Mouse (Mus musculus): ENCODE measurements around the gene Lypd5. TPM values are rescaled to one million over a fixed set of nuclear protein-coding genes. Genes with fewer than 3 reads are reported as not detected.

Gene Lypd5
- total and polyA plus RNA-seq, 3 experiments, result not detected

- Histone ChIP-seq H3K27ac (ENCODE audit: insufficient read depth, low read depth) (no peak overlapping the region), H3K4me1 (ENCODE audit: control insufficient read depth in 1 of 2, insufficient read depth in 2 of 2) (no peaks in the 10 kb centered on the region), H3K36me3 (replicated peaks in 1 of 2; ENCODE audit: control insufficient read depth in 1 of 2, insufficient read depth in 1 of 2, low read length in 1 of 2) (no peaks in the 10 kb centered on the region), H3K79me2 (replicated peaks; ENCODE audit: control insufficient read depth, extremely low read depth, insufficient read depth, poor library complexity, severe bottlenecking) (no peaks in the 10 kb centered on the region), H3K27me3 (replicated peaks) (peaks cover 30% of the 10 kb centered on the region), H3K4me3 (replicated peaks in 1 of 3; ENCODE audit: low read depth in 2 of 3, low read length in 2 of 3, poor library complexity in 1 of 3) (no peak overlapping the region), H3K4me2 (ENCODE audit: insufficient read depth, low read depth, poor library complexity, severe bottlenecking) (no peak overlapping the region), H3K9ac (ENCODE audit: insufficient read depth, low read depth) (no peak overlapping the region), H3K9me3 (replicated peaks; ENCODE audit: low read length) (peaks cover 17% of the 10 kb centered on the region)
- no peak for DNase-seq (ENCODE audit: extremely low read depth)
- TF ChIP-seq TCF12 (IDR thresholded peaks at IDR 0.05; ENCODE audit: low read depth, low read length), result no peak
- no peak for TF ChIP-seq ZMIZ1 (IDR thresholded peaks at IDR 0.05; ENCODE audit: low read depth, low read length)
- no peak for TF ChIP-seq ELF1 (IDR thresholded peaks at IDR 0.05; ENCODE audit: low read depth, low read length)
- TF ChIP-seq MAX (IDR thresholded peaks at IDR 0.05; ENCODE audit: low read length), result no peak
- TF ChIP-seq CHD1 (IDR thresholded peaks at IDR 0.05; ENCODE audit: low read depth, low read length), result no peak
- no peak for TF ChIP-seq USF2 (conservative IDR thresholded peaks at IDR 0.05; ENCODE audit: low read depth, low read length)
- TF ChIP-seq MXI1 (IDR thresholded peaks at IDR 0.05; ENCODE audit: low read depth, low read length), result no peak
- no peak for TF ChIP-seq PAX5 (IDR thresholded peaks at IDR 0.05; ENCODE audit: low read length)
- no peak for TF ChIP-seq UBTF (IDR thresholded peaks at IDR 0.05; ENCODE audit: low read depth, low read length)
- TF ChIP-seq SIN3A (IDR thresholded peaks at IDR 0.05; ENCODE audit: low read length), result no peak
- TF ChIP-seq RAD21 (IDR thresholded peaks at IDR 0.05; ENCODE audit: low read depth, low read length), result no peak
- TF ChIP-seq NELFE (IDR thresholded peaks at IDR 0.05; ENCODE audit: low read depth, low read length), result no peak
- no peak for TF ChIP-seq NRF1 (IDR thresholded peaks at IDR 0.05; ENCODE audit: low read depth, low read length)
- TF ChIP-seq ZC3H11A (IDR thresholded peaks at IDR 0.05; ENCODE audit: low read depth, low read length), result no peak
- TF ChIP-seq E2F4 (IDR thresholded peaks at IDR 0.05; ENCODE audit: insufficient replicate concordance, low read depth, low read length), result no peak
- TF ChIP-seq MYC (IDR thresholded peaks at IDR 0.05; ENCODE audit: low read depth, low read length), result no peak
- TF ChIP-seq TBP (conservative IDR thresholded peaks at IDR 0.05; ENCODE audit: low read depth, low read length), result no peak
- no peak for TF ChIP-seq HCFC1 (IDR thresholded peaks at IDR 0.05; ENCODE audit: low read depth, low read length)
- dilution Hi-C loops (cut with MboI; ENCODE audit: extremely low pct_ligation_motif_present, extremely low pct_unique_long_range_greater_than_20kb, low sequenced_read_pairs) (no loop called here), in situ Hi-C loops (cut with MboI; ENCODE audit: low pct_ligation_motif_present, low pct_unique_long_range_greater_than_20kb, low sequenced_read_pairs) (no loop called here)
Measured at GRCm38 (mm10) chr7:24322593-24322992, 26.4 kb upstream of the Lypd5 start.

- Histone ChIP-seq H3K79me2 (replicated peaks; ENCODE audit: control insufficient read depth, extremely low read depth, insufficient read depth, poor library complexity, severe bottlenecking) (no peaks in the 10 kb centered on the region), H3K4me1 (ENCODE audit: control insufficient read depth in 1 of 2, insufficient read depth in 2 of 2) (no peaks in the 10 kb centered on the region), H3K4me2 (ENCODE audit: insufficient read depth, low read depth, poor library complexity, severe bottlenecking) (no peak overlapping the region), H3K27me3 (replicated peaks) (peaks cover 53% of the 10 kb centered on the region), H3K4me3 (replicated peaks in 1 of 3; ENCODE audit: low read depth in 2 of 3, low read length in 2 of 3, poor library complexity in 1 of 3) (no peak overlapping the region), H3K36me3 (replicated peaks in 1 of 2; ENCODE audit: control insufficient read depth in 1 of 2, insufficient read depth in 1 of 2, low read length in 1 of 2) (no peaks in the 10 kb centered on the region), H3K9ac (ENCODE audit: insufficient read depth, low read depth) (no peak overlapping the region), H3K9me3 (replicated peaks; ENCODE audit: low read length) (peaks cover 17% of the 10 kb centered on the region), H3K27ac (ENCODE audit: insufficient read depth, low read depth) (no peak overlapping the region)
- in situ Hi-C loops (cut with MboI; ENCODE audit: low pct_ligation_motif_present, low pct_unique_long_range_greater_than_20kb, low sequenced_read_pairs) (no loop called here), dilution Hi-C loops (cut with MboI; ENCODE audit: extremely low pct_ligation_motif_present, extremely low pct_unique_long_range_greater_than_20kb, low sequenced_read_pairs) (no loop called here)
- DNase-seq (ENCODE audit: extremely low read depth), result no peak
- TF ChIP-seq POLR2AphosphoS2 (IDR thresholded peaks at IDR 0.05; ENCODE audit: low read depth, low read length) (no peak), USF1 (IDR thresholded peaks at IDR 0.05; ENCODE audit: low read depth, low read length) (no peak), IRF4 (IDR thresholded peaks at IDR 0.05; ENCODE audit: low read depth, low read length) (no peak), MAX (IDR thresholded peaks at IDR 0.05; ENCODE audit: low read length) (no peak), MAZ (IDR thresholded peaks at IDR 0.05; ENCODE audit: low read depth, low read length) (no peak), SMC3 (IDR thresholded peaks at IDR 0.05; ENCODE audit: low read depth, low read length) (no peak), SIN3A (IDR thresholded peaks at IDR 0.05; ENCODE audit: low read length) (no peak), ZKSCAN1 (IDR thresholded peaks at IDR 0.05; ENCODE audit: borderline replicate concordance, low read depth, low read length) (no peak), NRF1 (IDR thresholded peaks at IDR 0.05; ENCODE audit: low read depth, low read length) (no peak), USF2 (conservative IDR thresholded peaks at IDR 0.05; ENCODE audit: low read depth, low read length) (no peak), TBP (conservative IDR thresholded peaks at IDR 0.05; ENCODE audit: low read depth, low read length) (no peak), ZC3H11A (IDR thresholded peaks at IDR 0.05; ENCODE audit: low read depth, low read length) (no peak), NELFE (IDR thresholded peaks at IDR 0.05; ENCODE audit: low read depth, low read length) (no peak), HCFC1 (IDR thresholded peaks at IDR 0.05; ENCODE audit: low read depth, low read length) (no peak), ETS1 (conservative IDR thresholded peaks at IDR 0.05; ENCODE audit: low read depth, low read length) (no peak), BHLHE40 (IDR thresholded peaks at IDR 0.05; ENCODE audit: low read depth, low read length) (no peak), UBTF (IDR thresholded peaks at IDR 0.05; ENCODE audit: low read depth, low read length) (no peak)
Measured at GRCm38 (mm10) chr7:24325197-24325596, 23.8 kb upstream of the Lypd5 start.
